Mouse (Mus musculus): ENCODE measurements at regions not wholly inside any gene's neighbourhood (a gene's known extent, or its start where the extent isn't known, plus 50 kb on each side); places are given as distances from the start of the nearest gene placed in this dataset.

- H3K4me3 ChIP-seq (ENCODE audit: low read depth, low read length) = no peak overlapping the region
- H3K4me2 ChIP-seq (ENCODE audit: low read depth, low read length) = no peak overlapping the region
- no peak overlapping the region for H3K27ac ChIP-seq (replicated peaks; ENCODE audit: low read depth, low read length)
- 27% methylated on average over 2 of the region's 2 CpGs for WGBS
- H3K36me3 ChIP-seq (ENCODE audit: control insufficient read depth, insufficient read depth, low read length) = no peaks in the 10 kb centered on the region
- ATAC-seq (ENCODE audit: low read depth) (peak; percentile 15; the same call in 1 of the 2 replicates), DNase-seq (ENCODE audit: low spot score) (peak; percentile 80)
- H3K9me3 ChIP-seq (ENCODE audit: control insufficient read depth, low read length) = no peaks in the 10 kb centered on the region
- H3K4me1 ChIP-seq (ENCODE audit: control insufficient read depth, insufficient read depth, low read length) = no peaks in the 10 kb centered on the region
- H3K9ac ChIP-seq (ENCODE audit: low read depth, low read length) = no peak overlapping the region
- no peaks in the 10 kb centered on the region for H3K27me3 ChIP-seq (replicated peaks; ENCODE audit: control insufficient read depth, insufficient read depth, low read length)
Observed at GRCm38 (mm10) chr17:59588231-59588630, 575.1 kb upstream of the Nudt12 start.
